Mouse (Mus musculus): ENCODE measurements at regions not wholly inside any gene's neighbourhood (a gene's known extent, or its start where the extent isn't known, plus 50 kb on each side); places are given as distances from the start of the nearest gene placed in this dataset.
"Not testable (repeated sequence)": the region's sequence is repeated elsewhere in the genome, so short reads cannot be mapped to it uniquely, and the experiment has no call there.

DNA sequence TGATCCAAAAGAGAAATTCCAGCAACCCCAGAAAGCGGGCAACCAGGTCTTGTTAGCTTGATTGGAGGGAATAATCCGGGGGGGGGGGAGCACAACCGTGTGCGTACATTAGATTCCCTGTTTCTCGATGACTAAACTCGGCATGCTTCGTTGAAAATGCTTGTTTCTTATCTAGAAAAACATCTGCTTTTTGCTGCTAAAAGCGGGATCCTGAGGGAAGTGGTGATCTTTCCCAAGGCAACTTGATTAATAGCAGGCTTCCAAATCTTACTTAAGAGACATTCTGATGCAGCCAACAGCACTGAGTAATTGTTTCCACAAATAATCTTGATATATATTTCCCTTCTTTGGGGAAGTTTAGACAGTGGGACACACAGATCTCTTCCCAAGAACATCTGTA, 338.0 kb upstream of the Pkdcc start:
- 64% methylated on average over 8 of the region's 8 CpGs for WGBS
- ATAC-seq (replicated peaks; ENCODE audit: low FRiP score) = no peak

GRCm38 (mm10) chr17:82900602-82901001, 314.5 kb upstream of the Pkdcc start:
- H3K4me1 ChIP-seq (replicated peaks; ENCODE audit: control insufficient read depth, insufficient read depth, low read length) = no peaks in the 10 kb centered on the region
- no peak for ATAC-seq (replicated peaks; ENCODE audit: low FRiP score)
- H3K27me3 ChIP-seq (replicated peaks; ENCODE audit: control insufficient read depth, insufficient read depth, low read length) = no peaks in the 10 kb centered on the region
- no peak overlapping the region for H3K9ac ChIP-seq (ENCODE audit: low read depth, low read length)
- WGBS = 55% methylated on average over 2 of the region's 2 CpGs
- DNase-seq (ENCODE audit: low spot score) = no peak
- H3K36me3 ChIP-seq (ENCODE audit: control insufficient read depth, insufficient read depth, low read length) = no peaks in the 10 kb centered on the region
- H3K27ac ChIP-seq (ENCODE audit: low read depth, low read length) = no peak overlapping the region
- H3K4me3 ChIP-seq (ENCODE audit: low read depth, low read length) = no peak overlapping the region
- no peaks in the 10 kb centered on the region for H3K9me3 ChIP-seq (ENCODE audit: control insufficient read depth, low read length)
- no peak overlapping the region for H3K4me2 ChIP-seq

More for the DNA sequence above, 338.0 kb upstream of the Pkdcc start:
- Histone ChIP-seq H3K27ac (ENCODE audit: low read depth, low read length) (no peak overlapping the region), H3K36me3 (ENCODE audit: control insufficient read depth, insufficient read depth, low read length) (no peaks in the 10 kb centered on the region), H3K9ac (ENCODE audit: low read depth, low read length) (no peak overlapping the region), H3K27me3 (replicated peaks; ENCODE audit: control insufficient read depth, insufficient read depth, low read length) (no peaks in the 10 kb centered on the region), H3K9me3 (ENCODE audit: control insufficient read depth, low read length) (no peaks in the 10 kb centered on the region), H3K4me3 (ENCODE audit: low read depth, low read length) (no peak overlapping the region), H3K4me1 (replicated peaks; ENCODE audit: control insufficient read depth, insufficient read depth, low read length) (no peaks in the 10 kb centered on the region), H3K4me2 (no peak overlapping the region)
- no peak for DNase-seq (ENCODE audit: low spot score)

DNA sequence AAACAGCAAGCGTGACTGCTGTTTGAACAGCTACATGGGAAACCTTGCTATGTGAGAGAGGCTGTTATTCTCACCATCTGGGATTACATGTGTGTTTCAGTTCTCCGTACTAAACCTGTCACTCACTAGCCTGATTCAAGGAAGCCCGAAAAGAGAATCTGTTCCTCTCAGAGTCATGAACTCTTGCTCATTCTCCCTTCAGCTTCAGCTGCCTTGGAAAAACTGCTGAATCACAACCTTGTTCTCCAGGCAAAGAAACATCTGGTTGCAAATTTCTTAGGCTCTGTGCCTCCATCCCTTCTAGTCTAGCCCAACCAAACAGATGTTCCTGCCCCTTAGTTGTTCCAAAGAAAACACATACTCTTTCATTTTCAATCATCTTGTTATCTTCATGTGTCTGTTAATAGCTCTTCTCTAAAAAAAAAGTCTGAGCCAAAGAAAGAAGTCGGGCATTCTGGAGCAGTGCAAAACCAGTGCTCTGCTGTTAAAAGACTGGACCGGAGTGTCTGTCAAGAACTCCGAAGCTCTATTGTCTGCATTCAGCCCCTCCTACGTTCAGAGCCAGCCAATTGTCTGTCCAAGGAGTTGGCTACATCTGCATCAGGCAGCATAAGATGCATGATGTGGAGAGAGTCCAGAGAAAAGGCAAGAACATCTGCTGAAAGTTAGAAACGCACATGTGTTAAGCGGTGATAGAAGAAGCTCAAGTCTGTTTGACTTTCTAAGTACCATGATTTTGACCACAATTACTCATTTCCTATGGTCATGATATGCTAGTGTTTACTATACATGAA, 313.8 kb upstream of the Pkdcc start:
- WGBS = 72% methylated on average over 9 of the region's 9 CpGs

DNA sequence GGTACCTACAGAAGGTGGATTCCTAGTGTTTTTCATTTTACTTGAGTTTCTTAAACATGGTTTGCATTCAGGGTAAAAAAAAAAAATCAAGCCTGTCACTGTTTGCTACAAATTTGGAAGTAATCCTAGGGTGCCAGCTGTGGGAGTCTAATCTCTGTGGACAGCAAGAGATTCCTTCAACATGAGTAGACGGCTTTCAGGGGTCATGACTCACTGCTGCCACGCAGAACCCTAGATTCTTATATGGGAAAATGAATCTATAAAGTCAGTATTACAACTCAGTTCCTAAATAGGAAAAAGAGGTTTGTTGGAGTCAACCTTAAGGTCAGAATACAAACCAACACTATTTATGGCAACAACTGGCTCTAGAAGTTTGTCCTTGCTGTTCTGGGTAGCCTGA, 310.1 kb upstream of the Pkdcc start:
- ATAC-seq (replicated peaks; ENCODE audit: low FRiP score) (no peak), DNase-seq (ENCODE audit: low spot score) (no peak)
- H3K27me3 ChIP-seq (replicated peaks; ENCODE audit: control insufficient read depth, insufficient read depth, low read length) = no peaks in the 10 kb centered on the region
- H3K4me2 ChIP-seq = no peak overlapping the region
- no peaks in the 10 kb centered on the region for H3K4me1 ChIP-seq (replicated peaks; ENCODE audit: control insufficient read depth, insufficient read depth, low read length)
- no peak overlapping the region for H3K27ac ChIP-seq (ENCODE audit: low read depth, low read length)
- WGBS = 72% methylated on average over 2 of the region's 2 CpGs
- no peak overlapping the region for H3K4me3 ChIP-seq (ENCODE audit: low read depth, low read length)
- H3K9me3 ChIP-seq (ENCODE audit: control insufficient read depth, low read length) = no peaks in the 10 kb centered on the region
- no peak overlapping the region for H3K9ac ChIP-seq (ENCODE audit: low read depth, low read length)
- H3K36me3 ChIP-seq (ENCODE audit: control insufficient read depth, insufficient read depth, low read length) = no peaks in the 10 kb centered on the region

More for the DNA sequence above, 313.8 kb upstream of the Pkdcc start:
- H3K27me3 ChIP-seq (replicated peaks; ENCODE audit: control insufficient read depth, insufficient read depth, low read length) = no peaks in the 10 kb centered on the region
- no peak overlapping the region for H3K9ac ChIP-seq (ENCODE audit: low read depth, low read length)
- no peaks in the 10 kb centered on the region for H3K4me1 ChIP-seq (replicated peaks; ENCODE audit: control insufficient read depth, insufficient read depth, low read length)
- H3K27ac ChIP-seq (ENCODE audit: low read depth, low read length) = no peak overlapping the region
- no peak for ATAC-seq (replicated peaks; ENCODE audit: low FRiP score)
- no peak for DNase-seq (ENCODE audit: low spot score)
- H3K4me3 ChIP-seq (ENCODE audit: low read depth, low read length) = no peak overlapping the region
- no peaks in the 10 kb centered on the region for H3K36me3 ChIP-seq (ENCODE audit: control insufficient read depth, insufficient read depth, low read length)
- no peaks in the 10 kb centered on the region for H3K9me3 ChIP-seq (ENCODE audit: control insufficient read depth, low read length)
- no peak overlapping the region for H3K4me2 ChIP-seq

DNA sequence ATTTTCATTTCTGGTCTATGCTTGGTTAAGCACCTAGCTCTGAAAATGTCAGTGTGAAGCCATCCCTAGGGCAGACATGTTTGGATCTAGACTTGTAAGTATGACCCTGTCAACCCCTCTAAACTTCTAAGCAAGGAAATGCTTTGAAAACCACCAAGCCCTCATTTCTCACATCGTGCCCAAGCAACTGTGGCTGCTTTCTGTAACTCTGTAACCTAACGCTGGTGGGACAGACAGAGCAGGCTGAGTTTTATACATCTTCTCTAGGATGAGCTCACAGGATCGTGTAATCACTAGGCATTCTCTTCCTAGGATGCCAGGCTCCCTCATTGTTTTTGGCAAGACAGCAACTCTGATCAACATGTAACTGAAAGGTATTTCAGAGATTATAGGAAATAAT, 309.6 kb upstream of the Pkdcc start:
- no peaks in the 10 kb centered on the region for H3K27me3 ChIP-seq (replicated peaks; ENCODE audit: control insufficient read depth, insufficient read depth, low read length)
- no peak for DNase-seq (ENCODE audit: low spot score)
- no peaks in the 10 kb centered on the region for H3K4me1 ChIP-seq (replicated peaks; ENCODE audit: control insufficient read depth, insufficient read depth, low read length)
- ATAC-seq (replicated peaks; ENCODE audit: low FRiP score) = no peak
- H3K36me3 ChIP-seq (ENCODE audit: control insufficient read depth, insufficient read depth, low read length) = no peaks in the 10 kb centered on the region
- WGBS = 71% methylated on average over 3 of the region's 3 CpGs
- H3K9me3 ChIP-seq (ENCODE audit: control insufficient read depth, low read length) = no peaks in the 10 kb centered on the region
- H3K27ac ChIP-seq (ENCODE audit: low read depth, low read length) = no peak overlapping the region
- no peak overlapping the region for H3K4me2 ChIP-seq
- no peak overlapping the region for H3K4me3 ChIP-seq (ENCODE audit: low read depth, low read length)
- H3K9ac ChIP-seq (ENCODE audit: low read depth, low read length) = no peak overlapping the region

GRCm38 (mm10) chr17:82909189-82909588, 305.9 kb upstream of the Pkdcc start:
- WGBS = 67% methylated on average over 2 of the region's 2 CpGs
- Histone ChIP-seq H3K4me3 (ENCODE audit: low read depth, low read length) (no peak overlapping the region), H3K4me2 (no peak overlapping the region), H3K36me3 (ENCODE audit: control insufficient read depth, insufficient read depth, low read length) (no peaks in the 10 kb centered on the region), H3K27ac (ENCODE audit: low read depth, low read length) (no peak overlapping the region), H3K9me3 (ENCODE audit: control insufficient read depth, low read length) (no peaks in the 10 kb centered on the region), H3K9ac (ENCODE audit: low read depth, low read length) (no peak overlapping the region), H3K27me3 (replicated peaks; ENCODE audit: control insufficient read depth, insufficient read depth, low read length) (no peaks in the 10 kb centered on the region), H3K4me1 (replicated peaks; ENCODE audit: control insufficient read depth, insufficient read depth, low read length) (no peaks in the 10 kb centered on the region)
- ATAC-seq (replicated peaks; ENCODE audit: low FRiP score) = no peak
- DNase-seq (ENCODE audit: low spot score) = no peak

- H3K4me1 ChIP-seq (replicated peaks; ENCODE audit: control insufficient read depth, insufficient read depth, low read length); H3K4me2 ChIP-seq; H3K27ac ChIP-seq (ENCODE audit: low read depth, low read length); ATAC-seq (replicated peaks; ENCODE audit: low FRiP score); H3K9me3 ChIP-seq (ENCODE audit: control insufficient read depth, low read length); H3K4me3 ChIP-seq (ENCODE audit: low read depth, low read length); H3K9ac ChIP-seq (ENCODE audit: low read depth, low read length); DNase-seq (ENCODE audit: low spot score); H3K27me3 ChIP-seq (replicated peaks; ENCODE audit: control insufficient read depth, insufficient read depth, low read length); H3K36me3 ChIP-seq (ENCODE audit: control insufficient read depth, insufficient read depth, low read length): not testable (repeated sequence)
- WGBS = 52% methylated on average over 4 of the region's 4 CpGs
Observed at GRCm38 (mm10) chr17:82922986-82923385, 292.1 kb upstream of the Pkdcc start.

DNA sequence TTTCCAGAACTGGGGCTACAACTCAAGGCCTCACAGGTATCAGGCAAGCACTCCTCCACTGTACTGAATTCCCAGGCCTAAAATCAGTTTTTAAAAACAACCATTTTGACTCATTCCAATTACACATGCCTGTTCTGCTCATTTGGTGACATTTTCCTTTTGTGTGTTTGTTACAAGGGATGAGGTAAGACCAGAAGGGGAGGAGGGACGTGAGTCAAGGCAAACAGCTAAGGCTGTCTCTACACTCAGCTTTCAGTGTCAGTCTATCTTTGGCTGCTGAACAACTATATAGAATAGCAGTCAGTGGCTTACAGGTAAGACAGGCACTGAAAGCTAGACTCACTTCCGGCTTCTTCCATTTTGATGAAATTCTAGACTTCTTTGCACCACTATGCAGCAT, 289.3 kb upstream of the Pkdcc start:
- 78% methylated on average over 2 of the region's 2 CpGs for WGBS

GRCm38 (mm10) chr17:82927681-82928080, 287.4 kb upstream of the Pkdcc start:
- no peak overlapping the region for H3K4me2 ChIP-seq
- H3K36me3 ChIP-seq (ENCODE audit: control insufficient read depth, insufficient read depth, low read length) = no peaks in the 10 kb centered on the region
- H3K27me3 ChIP-seq (replicated peaks; ENCODE audit: control insufficient read depth, insufficient read depth, low read length) = no peaks in the 10 kb centered on the region
- H3K4me3 ChIP-seq (ENCODE audit: low read depth, low read length) = no peak overlapping the region
- H3K4me1 ChIP-seq (replicated peaks; ENCODE audit: control insufficient read depth, insufficient read depth, low read length) = no peaks in the 10 kb centered on the region
- ATAC-seq (replicated peaks; ENCODE audit: low FRiP score) (no peak), DNase-seq (ENCODE audit: low spot score) (no peak)
- H3K9ac ChIP-seq (ENCODE audit: low read depth, low read length) = no peak overlapping the region
- H3K27ac ChIP-seq (ENCODE audit: low read depth, low read length) = no peak overlapping the region
- WGBS = 78% methylated on average over 3 of the region's 3 CpGs
- no peaks in the 10 kb centered on the region for H3K9me3 ChIP-seq (ENCODE audit: control insufficient read depth, low read length)

More for the DNA sequence above, 289.3 kb upstream of the Pkdcc start:
- H3K27ac ChIP-seq (ENCODE audit: low read depth, low read length) = no peak overlapping the region
- H3K4me3 ChIP-seq (ENCODE audit: low read depth, low read length) = no peak overlapping the region
- H3K27me3 ChIP-seq (replicated peaks; ENCODE audit: control insufficient read depth, insufficient read depth, low read length) = no peaks in the 10 kb centered on the region
- H3K4me1 ChIP-seq (replicated peaks; ENCODE audit: control insufficient read depth, insufficient read depth, low read length) = no peaks in the 10 kb centered on the region
- H3K4me2 ChIP-seq = no peak overlapping the region
- ATAC-seq (replicated peaks; ENCODE audit: low FRiP score) = no peak
- DNase-seq (ENCODE audit: low spot score) = no peak
- no peak overlapping the region for H3K9ac ChIP-seq (ENCODE audit: low read depth, low read length)
- H3K36me3 ChIP-seq (ENCODE audit: control insufficient read depth, insufficient read depth, low read length) = no peaks in the 10 kb centered on the region
- H3K9me3 ChIP-seq (ENCODE audit: control insufficient read depth, low read length) = no peaks in the 10 kb centered on the region
